Mouse (Mus musculus) small intestine, adult 2 months (tissue): ENCODE measurements around the gene Tctex1d4. TPM values are rescaled to one million over a fixed set of nuclear protein-coding genes. Genes with fewer than 3 reads are reported as not detected.

ENCODE experiments used
- H3K27ac ChIP-seq: fragments of 200-500 bp; 2 replicates; pipeline ENCODE4 v1.5.1; 2012; ENCODE audit warnings: low read depth, low read length, control low read depth, inconsistent platforms; ENCODE audit not compliant: insufficient read depth
- H3K27me3 ChIP-seq: fragments of 200-500 bp; 2 replicates; pipeline ENCODE4 v1.6.1; 2012; ENCODE audit warnings: mild to moderate bottlenecking, moderate library complexity, low read length, inconsistent platforms; ENCODE audit not compliant: control insufficient read depth, insufficient read depth
- H3K36me3 ChIP-seq: fragments of 200-500 bp; 2 replicates; pipeline ENCODE4 v1.6.1; 2012; ENCODE audit warnings: mild to moderate bottlenecking, low read length, control low read depth, inconsistent platforms; ENCODE audit not compliant: control insufficient read depth, insufficient read depth
- H3K4me1 ChIP-seq: fragments of 200-500 bp; 2 replicates; pipeline ENCODE4 v1.6.1; 2012; ENCODE audit warnings: low read length, inconsistent platforms, mixed read lengths; ENCODE audit not compliant: control insufficient read depth, insufficient read depth, insufficient read length
- H3K4me3 ChIP-seq: fragments of 200-500 bp; 2 replicates; pipeline ENCODE4 v1.5.1; 2012; ENCODE audit warnings: low read depth, mild to moderate bottlenecking, control low read depth, inconsistent platforms, low read length, moderate library complexity
- CTCF ChIP-seq: fragments of 200-500 bp; IDR thresholded peaks from 2 replicates; pipeline ENCODE4 v1.5.1; 2012; ENCODE audit warnings: low read depth, mild to moderate bottlenecking, control low read depth, inconsistent platforms, low read length, moderate library complexity, mixed read lengths; ENCODE audit not compliant: insufficient replicate concordance, insufficient read length; ENCODE audit errors: extremely low read depth
- POLR2A ChIP-seq: fragments of 200-500 bp; IDR thresholded peaks from 2 replicates; pipeline ENCODE4 v1.6.1; 2012; ENCODE audit warnings: low read depth, mild to moderate bottlenecking, control low read depth, inconsistent platforms, low read length, moderate library complexity
- WGBS: fragments of 180-500 bp; shearing (Covaris S2); methylation state at CpG from one replicate; pipeline ENCODE4 v1.1.7; 2018; 5-methylcytosine and 5-hydroxymethylcytosine counted together
- polyA plus RNA-seq: library from polyadenylated mRNA; depleted of rRNA; stranded (reverse); fragments of >200 nt; gene quantifications from 2 replicates; pipeline ENCODE4 v1.2.3, GENCODE M21; 2012

Gene Tctex1d4
- polyA plus RNA-seq, 1 experiment: 0.62 TPM

DNA sequence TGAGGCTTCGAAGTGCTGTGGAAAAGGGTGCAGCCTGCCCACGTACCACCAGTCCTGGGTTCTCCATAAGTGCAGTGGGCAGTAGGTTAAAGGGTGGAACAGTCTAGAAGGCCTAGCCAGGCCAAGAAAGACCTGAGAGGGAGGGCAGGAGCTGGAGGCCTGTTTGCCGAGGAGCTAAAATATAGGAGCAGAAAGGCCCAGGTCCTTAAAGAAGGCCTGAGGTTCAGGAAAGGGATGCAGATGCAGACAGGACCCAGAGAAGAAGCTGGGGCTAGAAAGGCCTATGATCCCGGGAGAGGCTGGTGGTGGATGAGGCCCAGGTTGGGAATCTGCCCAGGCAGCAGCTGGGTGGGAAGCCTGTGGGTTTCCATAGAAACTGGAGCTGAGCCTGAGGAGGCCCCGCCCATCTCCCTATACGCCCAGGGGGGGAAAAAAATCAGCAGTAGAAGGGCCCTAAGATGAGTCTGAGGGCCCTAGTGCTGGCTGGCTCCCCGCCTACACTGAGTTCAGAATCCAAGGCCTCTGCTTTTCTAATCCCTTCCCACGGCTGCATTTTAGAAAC, 1.2 kb upstream of the Tctex1d4 start, which contains the start of gene Btbd19:
Gene Btbd19 (minus strand): TSS at position 378 of the 562 bp plus-strand sequence.
- H3K27ac ChIP-seq: peak within 1 kb of the TSS; percentile 95
- no peak within 1 kb of the TSS for H3K4me3 ChIP-seq
- WGBS: 56% methylated on average over 8 of the region's 8 CpGs

DNA sequence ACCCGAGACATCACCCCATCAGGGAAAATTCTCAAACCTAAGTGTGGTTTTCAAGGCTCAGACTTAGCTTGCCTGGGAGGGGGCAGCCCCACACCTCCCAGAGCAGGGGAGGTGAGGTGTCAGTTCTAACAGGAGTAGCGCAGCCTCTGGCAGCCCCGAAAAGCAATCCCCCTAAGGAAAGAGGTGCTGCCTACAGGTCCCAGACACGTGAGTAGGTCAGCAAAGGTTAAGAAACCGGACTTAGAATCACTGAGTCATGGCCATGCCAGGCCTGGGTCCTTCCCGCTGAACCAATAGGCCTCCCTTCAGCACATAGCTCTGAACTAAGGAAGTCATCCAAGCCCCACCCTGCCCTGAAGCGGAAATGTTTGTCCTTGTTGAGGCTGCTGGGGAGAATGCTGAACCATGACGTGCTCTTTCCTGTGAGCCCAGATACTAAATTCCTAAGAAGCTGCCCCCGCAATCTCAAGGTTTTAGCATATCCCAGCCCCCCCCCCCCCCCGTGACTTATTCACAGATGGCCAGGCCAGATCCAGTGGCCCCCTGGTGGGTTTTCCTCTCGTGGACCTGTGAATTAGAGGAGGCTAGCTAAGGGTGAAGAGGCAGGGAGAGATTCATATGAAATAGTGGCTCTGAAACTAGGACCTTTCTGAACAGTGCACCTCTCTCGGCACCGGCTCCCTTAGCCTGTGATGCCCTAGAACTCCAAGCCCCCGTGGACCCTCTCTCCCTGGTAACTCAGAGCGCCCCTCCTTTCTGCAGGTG, 502 bp upstream of the Tctex1d4 start:
- Histone ChIP-seq H3K27ac (peak overlapping the region; percentile 95), H3K4me1 (peaks cover 28% of the 10 kb centered on the region), H3K4me3 (no peak overlapping the region), H3K27me3 (no peaks in the 10 kb centered on the region), H3K36me3 (peaks cover 17% of the 10 kb centered on the region)
- 54% methylated on average over 15 of the region's 15 CpGs for WGBS
- TF ChIP-seq CTCF (no peak), POLR2A (no peak)

More for the DNA sequence above, 1.2 kb upstream of the Tctex1d4 start, which contains the start of gene Btbd19:
- H3K36me3 ChIP-seq: peaks cover 13% of the 10 kb centered on the region
- TF ChIP-seq CTCF (no peak), POLR2A (no peak)
- no peaks in the 10 kb centered on the region for H3K27me3 ChIP-seq
- H3K4me1 ChIP-seq: peaks cover 28% of the 10 kb centered on the region

- no peak for TF ChIP-seq CTCF
- no peak for TF ChIP-seq POLR2A
- H3K4me1 ChIP-seq: peaks cover 27% of the 10 kb centered on the region
- no peak overlapping the region for H3K4me3 ChIP-seq
- H3K36me3 ChIP-seq: peaks cover 20% of the 10 kb centered on the region
- no peak overlapping the region for H3K27ac ChIP-seq
- H3K27me3 ChIP-seq: no peaks in the 10 kb centered on the region
- 88% methylated on average over 33 of the region's 33 CpGs for WGBS
Observed at GRCm38 (mm10) chr4:117127991-117128686, 1.5 kb downstream of the Tctex1d4 start.

DNA sequence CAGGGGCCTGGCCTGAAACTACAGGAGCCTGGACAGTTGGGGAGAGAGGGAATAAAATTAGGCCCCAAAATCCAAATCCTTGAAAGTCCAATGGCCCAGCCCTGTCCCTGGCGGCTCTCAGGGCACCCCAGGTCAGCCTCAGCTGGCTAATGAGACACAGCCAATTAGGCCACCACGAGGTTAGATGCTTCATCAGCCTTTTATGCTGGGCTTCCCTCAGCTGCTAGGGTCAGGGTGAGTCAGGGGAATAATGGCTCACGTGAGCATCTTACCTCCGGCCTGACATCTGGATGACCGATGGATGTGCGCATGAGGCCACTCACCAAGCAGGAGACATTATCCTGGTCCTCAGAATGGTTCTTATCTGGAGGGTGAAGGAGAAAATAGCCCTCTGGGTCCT, 4.2 kb downstream of the Tctex1d4 start:
- peaks cover 24% of the 10 kb centered on the region; the same call in 1 of the 2 replicates for H3K4me1 ChIP-seq
- WGBS: 90% methylated on average over 6 of the region's 6 CpGs
- no peak overlapping the region for H3K4me3 ChIP-seq
- H3K27ac ChIP-seq: no peak overlapping the region
- no peak for TF ChIP-seq CTCF
- TF ChIP-seq POLR2A: no peak
- H3K36me3 ChIP-seq: peaks cover 20% of the 10 kb centered on the region
- H3K27me3 ChIP-seq: no peaks in the 10 kb centered on the region

DNA sequence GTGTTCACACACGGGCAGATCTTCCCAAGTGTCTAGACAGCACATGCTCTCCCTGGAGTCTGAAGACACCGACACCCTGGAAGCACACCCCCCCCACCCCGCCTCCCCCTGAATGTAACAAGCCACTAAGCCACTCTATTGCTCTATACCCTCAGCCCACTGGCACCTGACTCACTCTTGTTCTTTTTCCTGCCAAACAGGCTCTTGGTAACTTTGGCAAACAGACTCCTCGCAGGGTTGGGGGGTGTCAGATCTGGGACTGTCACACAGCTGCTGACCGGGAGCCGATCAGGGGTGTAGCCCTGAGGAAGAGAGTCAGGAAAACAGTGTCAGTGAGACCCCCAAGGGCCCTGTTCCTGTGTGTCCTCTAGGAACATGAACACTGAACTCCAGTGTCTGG, 4.6 kb downstream of the Tctex1d4 start:
- Histone ChIP-seq H3K27ac (no peak overlapping the region), H3K27me3 (no peaks in the 10 kb centered on the region), H3K4me1 (peaks cover 21% of the 10 kb centered on the region; the same call in 1 of the 2 replicates), H3K4me3 (no peak overlapping the region), H3K36me3 (peaks cover 20% of the 10 kb centered on the region)
- TF ChIP-seq CTCF: no peak
- no peak for TF ChIP-seq POLR2A
- 89% methylated on average over 6 of the region's 6 CpGs for WGBS

GRCm38 (mm10) chr4:117131890-117132793, 5.5 kb downstream of the Tctex1d4 start:
- H3K27ac ChIP-seq: no peak overlapping the region
- H3K4me3 ChIP-seq: peak overlapping the region; percentile 85

More at GRCm38 (mm10) chr4:117131890-117132793, 5.5 kb downstream of the Tctex1d4 start:
- WGBS: 75% methylated on average over 7 of the region's 7 CpGs
- H3K36me3 ChIP-seq: peaks cover 20% of the 10 kb centered on the region
- TF ChIP-seq POLR2A (no peak), CTCF (no peak)
- peaks cover 17% of the 10 kb centered on the region; the same call in 1 of the 2 replicates for H3K4me1 ChIP-seq
- no peaks in the 10 kb centered on the region for H3K27me3 ChIP-seq
